Mouse (Mus musculus) limb, embryonic 14.5 days (tissue): ENCODE data around the gene Txnip. TPM values are rescaled to one million over a fixed set of nuclear protein-coding genes. Genes with fewer than 3 reads are reported as not detected.

Source experiments
- ATAC-seq: fragments of 200-750 bp; cut with Nextera tagmentation; 2 replicates; pipeline ENCODE4 v1.8.0; 2017; ENCODE audit warnings: low read depth, moderate number of reproducible peaks, moderate TSS enrichment; ENCODE audit not compliant: low FRiP score
- DNase-seq: peaks from one replicate; pipeline ENCODE4 v3.0.0-alpha.2; 2015; ENCODE audit warnings: low spot score
- H3K27ac ChIP-seq: fragments of 300-500 bp; sonication (generic); replicated peaks from 2 replicates; pipeline ENCODE4 v1.5.1; 2014; ENCODE audit warnings: low read depth, mild to moderate bottlenecking, low read length, moderate library complexity, mixed read lengths
- H3K27me3 ChIP-seq: fragments of 300-500 bp; sonication (generic); 2 replicates; pipeline ENCODE4 v1.6.1; 2014; ENCODE audit warnings: low read length, mixed read lengths; ENCODE audit not compliant: control insufficient read depth, insufficient read depth
- H3K36me3 ChIP-seq: fragments of 300-500 bp; sonication (generic); 2 replicates; pipeline ENCODE4 v1.6.1; 2014; ENCODE audit warnings: mild to moderate bottlenecking, low read length, moderate library complexity, mixed read lengths; ENCODE audit not compliant: control insufficient read depth, insufficient read depth
- H3K4me1 ChIP-seq: fragments of 300-500 bp; sonication (generic); 2 replicates; pipeline ENCODE4 v1.6.1; 2014; ENCODE audit warnings: antibody characterized with exemption, low read length, mixed read lengths; ENCODE audit not compliant: control insufficient read depth, insufficient read depth
- H3K4me2 ChIP-seq: fragments of 300-500 bp; sonication (generic); replicated peaks from 2 replicates; pipeline ENCODE4 v1.6.1; 2014; ENCODE audit warnings: low read depth, mild to moderate bottlenecking, low read length, moderate library complexity; ENCODE audit not compliant: severe bottlenecking
- H3K4me3 ChIP-seq: fragments of 300-500 bp; sonication (generic); replicated peaks from 2 replicates; pipeline ENCODE4 v1.5.1; 2014; ENCODE audit warnings: low read length
- H3K9ac ChIP-seq: fragments of 300-500 bp; sonication (generic); 2 replicates; pipeline ENCODE4 v1.6.1; 2014; ENCODE audit warnings: mild to moderate bottlenecking, low read depth, low read length, moderate library complexity; ENCODE audit not compliant: severe bottlenecking
- H3K9me3 ChIP-seq: fragments of 300-500 bp; sonication (generic); 2 replicates; pipeline ENCODE4 v1.6.1; 2016; ENCODE audit warnings: low read length; ENCODE audit not compliant: control insufficient read depth
- POLR2A ChIP-seq: fragments of 200-500 bp; IDR thresholded peaks from 2 replicates; pipeline ENCODE4 v1.8.0; 2012; ENCODE audit warnings: inconsistent platforms, mild to moderate bottlenecking, moderate library complexity, borderline replicate concordance; ENCODE audit not compliant: insufficient read depth, insufficient read length; ENCODE audit errors: extremely low read depth
- WGBS: fragments of 180-500 bp; shearing (Covaris S2); extraction: QIAGEN DNeasy Blood & Tissue Kit; methylation state at CpG from one replicate; pipeline ENCODE4 v1.1.7; 2014; 5-methylcytosine and 5-hydroxymethylcytosine counted together
- polyA plus RNA-seq, 2 experiments: library from polyadenylated mRNA; depleted of rRNA in 1 of 2; stranded (reverse) in 1 of 2; unstranded in 1 of 2; fragments of >200 nt; fragmentation: Nextera tagmentation in 1 of 2; extraction: Ambion mirVana in 1 of 2; gene quantifications; 2 replicates each; pipeline versions ENCODE4 v1.2.1 to v1.2.3; 2012 to 2014

Txnip gene
- polyA plus RNA-seq, 2 experiments, result 167 to 211 TPM

GRCm38 (mm10) chr3:96581771-96582515 lies 24.2 kb downstream of the Txnip start:
- 86% methylated on average over 16 of the region's 16 CpGs for WGBS
- no peak overlapping the region for H3K27ac ChIP-seq
- no peak overlapping the region for H3K9ac ChIP-seq
- no peak for DNase-seq
- no peaks in the 10 kb centered on the region for H3K9me3 ChIP-seq
- ATAC-seq, result no peak
- TF ChIP-seq POLR2A, result no peak
- H3K27me3 ChIP-seq, result no peaks in the 10 kb centered on the region
- H3K4me2 ChIP-seq, result no peak overlapping the region
- no peak overlapping the region for H3K4me3 ChIP-seq
- H3K4me1 ChIP-seq, result peaks cover 5% of the 10 kb centered on the region
- H3K36me3 ChIP-seq, result 0 out of 2 replicates have a peak, but pooled peaks cover 5% of the 10 kb centered on the region

GRCm38 (mm10) chr3:96583386-96583785 lies 25.6 kb downstream of the Txnip start:
- Histone ChIP-seq H3K27ac (no peak overlapping the region), H3K9me3 (no peaks in the 10 kb centered on the region), H3K27me3 (no peaks in the 10 kb centered on the region), H3K4me3 (no peak overlapping the region), H3K36me3 (0 out of 2 replicates have a peak, but pooled peaks cover 5% of the 10 kb centered on the region), H3K4me1 (no peaks in the 10 kb centered on the region), H3K9ac (no peak overlapping the region), H3K4me2 (no peak overlapping the region)
- no peak for TF ChIP-seq POLR2A
- ATAC-seq, result no peak
- WGBS, result 91% methylated on average over 5 of the region's 5 CpGs
- no peak for DNase-seq

- TF ChIP-seq POLR2A, result no peak
- 77% methylated on average over 4 of the region's 4 CpGs for WGBS
- H3K9me3 ChIP-seq, result no peaks in the 10 kb centered on the region
- no peaks in the 10 kb centered on the region for H3K36me3 ChIP-seq
- ATAC-seq (no peak), DNase-seq (no peak)
- peaks cover 8% of the 10 kb centered on the region for H3K4me1 ChIP-seq
- H3K9ac ChIP-seq, result no peak overlapping the region
- H3K4me2 ChIP-seq, result no peak overlapping the region
- H3K27me3 ChIP-seq, result no peaks in the 10 kb centered on the region
- no peak overlapping the region for H3K27ac ChIP-seq
- H3K4me3 ChIP-seq, result no peak overlapping the region
Measured at GRCm38 (mm10) chr3:96590657-96591056, 32.9 kb downstream of the Txnip start.

- Histone ChIP-seq H3K4me3 (peak overlapping the region; percentile 62), H3K4me2 (peak overlapping the region; percentile 85), H3K9ac (peak overlapping the region; percentile 72), H3K4me1 (peaks cover 22% of the 10 kb centered on the region), H3K27me3 (no peaks in the 10 kb centered on the region), H3K9me3 (no peaks in the 10 kb centered on the region), H3K27ac (peak overlapping the region; percentile 75; the same call in 1 of the 2 replicates), H3K36me3 (no peaks in the 10 kb centered on the region)
- no peak for TF ChIP-seq POLR2A
- ATAC-seq (0 out of 2 replicates have a peak, but pooled peaks have one; percentile 0), DNase-seq (peak; percentile 42)
- 2% methylated on average over 10 of the region's 10 CpGs for WGBS
Measured at GRCm38 (mm10) chr3:96593374-96593773, 35.6 kb downstream of the Txnip start.

- peak within 1 kb of the TSS; percentile 62 for H3K4me3 ChIP-seq
- DNase-seq (peak; percentile 92), ATAC-seq (peak; percentile 87)
- WGBS, result under 1% methylated on average over 35 of the region's 38 CpGs
- TF ChIP-seq POLR2A, result no peak
- no peaks in the 10 kb centered on the region for H3K9me3 ChIP-seq
- H3K36me3 ChIP-seq, result no peaks in the 10 kb centered on the region
- peaks cover 28% of the 10 kb centered on the region for H3K4me1 ChIP-seq
- peak within 1 kb of the TSS; percentile 72 for H3K9ac ChIP-seq
- peak within 1 kb of the TSS; percentile 85 for H3K4me2 ChIP-seq
- no peaks in the 10 kb centered on the region for H3K27me3 ChIP-seq
- H3K27ac ChIP-seq, result peak within 1 kb of the TSS; percentile 75
Measured at GRCm38 (mm10) chr3:96593790-96594560, 36.2 kb downstream of the Txnip start, which contains the start of gene Polr3gl. Gene Polr3gl (minus strand): TSS chr3:96594181.
